Mouse (Mus musculus): ENCODE measurements around the gene Mypn.
A peak's percentile ranks its signal among the peaks of the same experiment; 100 is the strongest.

The Mypn gene

GRCm38 (mm10) chr10:63100657-63101056 lies 103.1 kb downstream of the Mypn start:
- DNase-seq (ENCODE audit: low read depth, low spot score), result no peak

GRCm38 (mm10) chr10:63099941-63100562 lies 103.7 kb downstream of the Mypn start:
- no peak for DNase-seq (ENCODE audit: low read depth, low spot score)

- no peak for DNase-seq (ENCODE audit: low read depth, low spot score)
These were observed 104.2 kb downstream of the Mypn start, which contains the start of gene Atoh7 for GRCm38 (mm10) chr10:63099521-63099920. TSS of gene Atoh7 (plus strand) at chr10:63099651.

GRCm38 (mm10) chr10:63098191-63098590 lies 105.6 kb downstream of the Mypn start:
- DNase-seq (ENCODE audit: low read depth, low spot score), result no peak

GRCm38 (mm10) chr10:63096757-63097156 lies 107.0 kb downstream of the Mypn start:
- DNase-seq (ENCODE audit: low read depth, low spot score), result no peak

- peak; percentile 15 for DNase-seq (ENCODE audit: low read depth, low spot score)
These were observed 110.9 kb downstream of the Mypn start for GRCm38 (mm10) chr10:63092616-63093550.

GRCm38 (mm10) chr10:63091915-63092314 lies 111.8 kb downstream of the Mypn start:
- DNase-seq (ENCODE audit: low read depth, low spot score), result no peak

GRCm38 (mm10) chr10:63089758-63090571 lies 113.8 kb downstream of the Mypn start:
- no peak for DNase-seq (ENCODE audit: low read depth, low spot score)

GRCm38 (mm10) chr10:63089103-63089757 lies 114.5 kb downstream of the Mypn start:
- DNase-seq (ENCODE audit: low read depth, low spot score), result no peak

- DNase-seq (ENCODE audit: low read depth, low spot score), result no peak
These were observed 117.4 kb downstream of the Mypn start for GRCm38 (mm10) chr10:63086304-63086703.

GRCm38 (mm10) chr10:63065988-63066387 lies 137.8 kb downstream of the Mypn start:
- peak; percentile 61 for DNase-seq (ENCODE audit: low read depth, low spot score)
